Mouse (Mus musculus) cerebellum, postnatal 25 days (tissue): Measurements from ENCODE around the gene Wdpcp.

Experiments
- DNase-seq, 2 experiments: peaks; one replicate each; pipeline ENCODE4 v3.0.0; 2021; ENCODE audit warnings: mixed read lengths in 2 of 2

The Wdpcp gene

GRCm38 (mm10) chr11:21570109-21570474 lies 1.9 kb upstream of the Wdpcp start:
- no peak for DNase-seq

- DNase-seq, result peak; percentile 34 to 62
These were observed 1.1 kb upstream of the Wdpcp start for GRCm38 (mm10) chr11:21570973-21571372.

GRCm38 (mm10) chr11:21581472-21581871 lies 9.4 kb downstream of the Wdpcp start:
- no peak for DNase-seq

- no peak for DNase-seq
These were observed 11.3 kb downstream of the Wdpcp start for GRCm38 (mm10) chr11:21583286-21583685.

GRCm38 (mm10) chr11:21602497-21602896 lies 30.5 kb downstream of the Wdpcp start:
- DNase-seq, result no peak

- no peak for DNase-seq
These were observed 43.9 kb downstream of the Wdpcp start for GRCm38 (mm10) chr11:21615915-21616314.

- no peak for DNase-seq
These were observed 62.3 kb downstream of the Wdpcp start for GRCm38 (mm10) chr11:21634171-21634907.

- no peak for DNase-seq
These were observed 66.3 kb downstream of the Wdpcp start for GRCm38 (mm10) chr11:21638341-21638740.

- peak; percentile 42 to 63 for DNase-seq
These were observed 67.5 kb downstream of the Wdpcp start for GRCm38 (mm10) chr11:21639534-21639933.

GRCm38 (mm10) chr11:21644231-21644630 lies 72.2 kb downstream of the Wdpcp start:
- no peak for DNase-seq

GRCm38 (mm10) chr11:21646136-21646535 lies 74.1 kb downstream of the Wdpcp start:
- DNase-seq, result no peak

- DNase-seq, result peak in 1 of 2 experiments; percentile 52
These were observed 87.0 kb downstream of the Wdpcp start for GRCm38 (mm10) chr11:21658985-21659384.

- DNase-seq, result no peak
These were observed 105.0 kb downstream of the Wdpcp start for GRCm38 (mm10) chr11:21677034-21677433.

- DNase-seq, result no peak
These were observed 116.4 kb downstream of the Wdpcp start for GRCm38 (mm10) chr11:21688441-21688840.

- no peak for DNase-seq
These were observed 118.7 kb downstream of the Wdpcp start for GRCm38 (mm10) chr11:21690730-21691129.

- no peak for DNase-seq
These were observed 122.1 kb downstream of the Wdpcp start for GRCm38 (mm10) chr11:21694087-21694486.

- no peak for DNase-seq
These were observed 125.6 kb downstream of the Wdpcp start for GRCm38 (mm10) chr11:21697642-21698041.

GRCm38 (mm10) chr11:21713508-21713907 lies 141.5 kb downstream of the Wdpcp start:
- no peak for DNase-seq

- no peak for DNase-seq
These were observed 142.0 kb downstream of the Wdpcp start for GRCm38 (mm10) chr11:21714065-21714464.

- no peak for DNase-seq
These were observed 154.3 kb downstream of the Wdpcp start for GRCm38 (mm10) chr11:21726329-21726728.

GRCm38 (mm10) chr11:21729056-21729455 lies 157.0 kb downstream of the Wdpcp start:
- DNase-seq, result no peak

GRCm38 (mm10) chr11:21729961-21730360 lies 157.9 kb downstream of the Wdpcp start:
- no peak for DNase-seq

- DNase-seq, result no peak
These were observed 163.2 kb downstream of the Wdpcp start for GRCm38 (mm10) chr11:21735272-21735671.

GRCm38 (mm10) chr11:21749487-21749886 lies 177.5 kb downstream of the Wdpcp start:
- DNase-seq, result no peak

- peak; percentile 78 to 88 for DNase-seq
These were observed 191.2 kb downstream of the Wdpcp start for GRCm38 (mm10) chr11:21763201-21763600.
